11 mouse cellular contexts compared by ENCODE assay signal in the genomic region with DNA sequence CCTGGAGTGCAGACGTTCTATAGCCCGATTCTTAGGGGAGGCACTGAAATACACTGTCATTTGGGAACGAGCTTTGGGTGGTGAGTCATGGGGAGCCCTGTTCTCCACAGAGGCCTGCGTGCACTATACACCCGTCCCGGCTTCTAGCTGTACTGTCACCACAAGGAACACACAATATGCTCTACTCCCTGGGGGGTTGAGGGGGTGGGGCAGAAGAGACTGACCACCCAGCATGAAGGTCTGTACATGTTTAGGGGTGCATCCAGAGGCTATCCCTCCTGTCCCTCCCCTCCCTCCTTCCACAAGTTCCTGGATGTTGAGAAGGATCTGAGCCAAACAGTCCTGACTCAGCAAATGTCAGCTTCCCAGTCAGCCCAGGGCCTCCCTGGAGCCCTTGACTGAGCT.
DNase-seq lines count a peak whose midpoint lies in the region; ATAC-seq and TF ChIP-seq lines count a peak whose summit lies in the region.
"Had no signal": no experiment of that assay in that cellular context is flagged by ENCODE, and none has a peak within 500 bp of the region (broad histone marks: within the 10 kb centered on the region; RNA-seq: fewer than 3 reads in every experiment).

No protein-coding gene starts in this region.

- no peak overlapping the region for H3K4me2 ChIP-seq in lung, embryonic 14.5 days

- H3K27ac ChIP-seq in lung, embryonic 14.5 days (ENCODE audit: low read depth) = no peak overlapping the region; the same call in 1 of the 2 replicates

- WGBS in lung, embryonic 14.5 days = 79% methylated on average over 6 of the region's 6 CpGs

- H3K4me1 ChIP-seq in lung, embryonic 14.5 days (ENCODE audit: insufficient read depth) = no peaks in the 10 kb centered on the region; the same call in 1 of the 2 replicates

- H3K36me3 ChIP-seq in lung, embryonic 14.5 days (ENCODE audit: insufficient read depth) = peaks cover 89% of the 10 kb centered on the region

- ATAC-seq in lung, embryonic 14.5 days (ENCODE audit: insufficient read depth) = 0 out of 2 replicates have a peak, but pooled peaks have one; percentile 23
- ATAC-seq: forebrain, embryonic 16.5 days had no signal

- H3K4me3 ChIP-seq in lung, embryonic 14.5 days (ENCODE audit: low read depth, low read length) = no peak overlapping the region
- H3K4me3 ChIP-seq: megakaryocyte, embryonic 14.5 days had no signal

- no peak for TF ChIP-seq CTCF in lung, embryonic 14.5 days (IDR thresholded peaks at IDR 0.05; ENCODE audit: low read depth)

- no peak overlapping the region for H3K9ac ChIP-seq in lung, embryonic 14.5 days

- no peaks in the 10 kb centered on the region for H3K27me3 ChIP-seq in lung, embryonic 14.5 days (ENCODE audit: insufficient read depth, low read length)

- DNase-seq in adrenal gland, adult 2 months = peak; percentile 64
- no peak for DNase-seq in adrenal gland, postnatal 25 days
- DNase-seq in lung, embryonic 14.5 days = no peak
- no peak for DNase-seq in lung, postnatal 14 days
- DNase-seq in heart, adult 8-10 months (ENCODE audit: low spot score) = peak; percentile 60
- peak; percentile 48 for DNase-seq in kidney, postnatal 14 days
- DNase-seq in left cerebral cortex, adult 18-20 months (ENCODE audit: low spot score in 2 of 2) = no peak
- DNase-seq in spleen, postnatal 36 days (ENCODE audit: low spot score in 2 of 2) = no peak
- DNase-seq: cerebellum, adult 9-10 months had no signal

- H3K9me3 ChIP-seq in lung, embryonic 14.5 days (ENCODE audit: low read depth, low read length) = no peaks in the 10 kb centered on the region
- H3K9me3 ChIP-seq: megakaryocyte, embryonic 14.5 days had no signal

Comparison
In these comparisons a context has a peak if more than half of its experiments do, and no peak if none do; other contexts are left out.
1. DNase-seq: peak in adrenal gland, adult 2 months (single experiment), heart, adult 8-10 months (single experiment) and kidney, postnatal 14 days (single experiment); none in adrenal gland, postnatal 25 days (single experiment), lung, embryonic 14.5 days (single experiment), lung, postnatal 14 days (single experiment), left cerebral cortex, adult 18-20 months (0 of 2) and spleen, postnatal 36 days (0 of 2).